Mouse (Mus musculus) forebrain, embryonic 14.5 days (tissue): ENCODE data around the gene Bak1. TPM values are rescaled to one million over a fixed set of nuclear protein-coding genes. Genes with fewer than 3 reads are reported as not detected.

ENCODE experiments used
- ATAC-seq: fragments of 200-750 bp; cut with Nextera tagmentation; 2 replicates; pipeline ENCODE4 v1.8.0; 2017; ENCODE audit warnings: mild to moderate bottlenecking, moderate library complexity
- DNase-seq: peaks from one replicate; pipeline ENCODE4 v3.0.0-alpha.2; 2015; ENCODE audit warnings: low spot score
- H3K27ac ChIP-seq: fragments of 300-500 bp; sonication (generic); 2 replicates; pipeline ENCODE4 v1.5.1; 2014; ENCODE audit warnings: low read depth, mild to moderate bottlenecking, control low read depth, low read length, moderate library complexity
- H3K27me3 ChIP-seq: fragments of 300-500 bp; sonication (generic); replicated peaks from 2 replicates; pipeline ENCODE4 v1.6.1; 2014; ENCODE audit warnings: low read length, control low read depth, mixed read lengths; ENCODE audit not compliant: control insufficient read depth, insufficient read depth
- H3K36me3 ChIP-seq: fragments of 300-500 bp; sonication (generic); 2 replicates; pipeline ENCODE4 v1.6.1; 2014; ENCODE audit warnings: low read length, control low read depth; ENCODE audit not compliant: control insufficient read depth, insufficient read depth
- H3K4me1 ChIP-seq: fragments of 300-500 bp; sonication (generic); 2 replicates; pipeline ENCODE4 v1.6.1; 2014; ENCODE audit warnings: antibody characterized with exemption, low read length, control low read depth; ENCODE audit not compliant: control insufficient read depth, insufficient read depth
- H3K4me2 ChIP-seq: fragments of 300-500 bp; sonication (generic); 2 replicates; pipeline ENCODE4 v1.6.1; 2014; ENCODE audit warnings: mild to moderate bottlenecking, control low read depth, low read length
- H3K4me3 ChIP-seq: fragments of 300-500 bp; sonication (generic); 2 replicates; pipeline ENCODE4 v1.5.1; 2014; ENCODE audit warnings: low read depth, low read length, control low read depth
- H3K9ac ChIP-seq: fragments of 300-500 bp; sonication (generic); 2 replicates; pipeline ENCODE4 v1.6.1; 2014; ENCODE audit warnings: mild to moderate bottlenecking, low read length, control low read depth, moderate library complexity
- H3K9me3 ChIP-seq: fragments of 300-500 bp; sonication (generic); replicated peaks from 2 replicates; pipeline ENCODE4 v1.6.1; 2016; ENCODE audit warnings: low read length, control low read depth, mixed read lengths; ENCODE audit not compliant: control insufficient read depth
- WGBS: fragments of 180-500 bp; shearing (Covaris S2); extraction: QIAGEN DNeasy Blood & Tissue Kit; methylation state at CpG from one replicate; pipeline ENCODE4 v1.1.7; 2014; 5-methylcytosine and 5-hydroxymethylcytosine counted together
- polyA plus RNA-seq: library from polyadenylated mRNA; unstranded; fragments of >200 nt; fragmentation: Nextera tagmentation; extraction: Ambion mirVana; gene quantifications from 2 replicates; pipeline ENCODE4 v1.2.1, GENCODE M21; 2014

Gene Bak1
- polyA plus RNA-seq, 1 experiment from 2014 or later = 7.6 TPM

DNA sequence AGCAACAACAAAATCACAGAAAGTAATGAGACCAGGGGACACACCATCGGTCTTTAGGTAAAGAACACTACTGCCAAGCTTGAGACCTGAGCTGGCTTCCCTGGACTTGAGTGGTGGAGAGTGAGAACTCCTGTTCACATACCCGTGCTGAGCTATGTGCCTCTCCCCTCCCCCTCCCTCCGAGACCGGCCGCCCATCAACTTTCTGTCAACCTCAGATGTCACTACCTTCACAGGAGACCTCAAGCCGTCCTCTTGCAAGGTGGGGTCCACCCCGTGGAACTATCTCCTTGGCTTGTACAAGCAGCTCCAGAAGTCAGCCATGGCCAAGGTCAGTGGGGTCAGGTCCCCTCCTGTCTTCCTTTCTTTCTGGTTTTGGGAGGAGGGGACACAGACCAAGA, 3.5 kb upstream of the Bak1 start:
- Histone ChIP-seq H3K4me2 (no peak overlapping the region), H3K27me3 (no peaks in the 10 kb centered on the region), H3K4me3 (no peak overlapping the region), H3K9ac (no peak overlapping the region), H3K36me3 (no peaks in the 10 kb centered on the region), H3K4me1 (peaks cover 4% of the 10 kb centered on the region; the same call in 1 of the 2 replicates), H3K9me3 (no peaks in the 10 kb centered on the region), H3K27ac (no peak overlapping the region)
- 60% methylated on average over 7 of the region's 7 CpGs for WGBS
- no peak for DNase-seq
- no peak for ATAC-seq

DNA sequence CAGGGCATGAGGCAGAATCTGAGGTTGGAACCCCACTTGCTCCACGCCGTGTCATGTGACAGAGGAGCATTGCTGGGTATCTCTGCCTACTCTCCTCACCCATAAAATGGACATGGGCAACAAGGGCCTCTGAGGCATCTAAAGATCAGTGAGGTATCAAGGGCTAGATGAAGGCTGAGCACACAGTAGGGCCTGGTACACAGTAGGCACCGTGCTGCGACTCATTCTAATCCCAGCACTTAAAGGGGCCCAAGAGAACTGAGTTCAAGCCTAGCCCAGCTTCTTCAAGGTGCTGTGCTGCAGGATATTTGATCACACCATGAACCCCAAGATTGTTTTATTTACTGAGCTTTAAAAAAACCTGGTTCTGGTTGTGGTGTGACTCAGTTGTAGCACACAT, 2.1 kb upstream of the Bak1 start:
- Histone ChIP-seq H3K4me1 (peaks cover 5% of the 10 kb centered on the region; the same call in 1 of the 2 replicates), H3K9ac (no peak overlapping the region), H3K27ac (no peak overlapping the region), H3K36me3 (no peaks in the 10 kb centered on the region), H3K4me2 (no peak overlapping the region), H3K27me3 (no peaks in the 10 kb centered on the region), H3K9me3 (no peaks in the 10 kb centered on the region), H3K4me3 (no peak overlapping the region)
- WGBS = 90% methylated on average over 4 of the region's 4 CpGs
- DNase-seq (no peak), ATAC-seq (no peak)

DNA sequence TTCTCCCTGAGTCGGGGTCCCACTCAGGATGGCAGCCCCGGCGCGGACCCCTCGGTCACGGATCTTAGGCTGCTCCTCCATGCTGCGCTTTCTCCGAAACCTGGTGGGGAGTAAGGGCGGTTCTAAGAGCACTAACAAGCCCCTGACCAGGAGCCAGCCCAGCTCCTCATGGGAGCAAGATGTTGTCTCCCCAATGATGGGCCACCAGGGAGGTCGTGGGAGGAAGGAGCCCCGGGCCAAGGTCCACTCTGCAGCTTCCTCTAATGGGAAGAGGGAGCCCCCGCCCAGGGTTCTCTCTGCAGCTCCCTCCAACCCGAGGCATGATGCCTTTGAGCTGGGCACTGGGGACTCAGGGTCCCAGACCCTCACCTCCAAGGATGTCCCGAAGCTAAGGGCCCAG, 622 bp upstream of the Bak1 start:
- H3K4me2 ChIP-seq = no peak overlapping the region
- 86% methylated on average over 14 of the region's 14 CpGs for WGBS
- H3K27me3 ChIP-seq = no peaks in the 10 kb centered on the region
- ATAC-seq = no peak
- H3K9ac ChIP-seq = no peak overlapping the region
- H3K36me3 ChIP-seq = 0 out of 2 replicates have a peak, but pooled peaks cover 5% of the 10 kb centered on the region
- DNase-seq = no peak
- H3K4me3 ChIP-seq = no peak overlapping the region
- H3K27ac ChIP-seq = no peak overlapping the region
- H3K9me3 ChIP-seq = no peaks in the 10 kb centered on the region
- peaks cover 5% of the 10 kb centered on the region; the same call in 1 of the 2 replicates for H3K4me1 ChIP-seq

DNA sequence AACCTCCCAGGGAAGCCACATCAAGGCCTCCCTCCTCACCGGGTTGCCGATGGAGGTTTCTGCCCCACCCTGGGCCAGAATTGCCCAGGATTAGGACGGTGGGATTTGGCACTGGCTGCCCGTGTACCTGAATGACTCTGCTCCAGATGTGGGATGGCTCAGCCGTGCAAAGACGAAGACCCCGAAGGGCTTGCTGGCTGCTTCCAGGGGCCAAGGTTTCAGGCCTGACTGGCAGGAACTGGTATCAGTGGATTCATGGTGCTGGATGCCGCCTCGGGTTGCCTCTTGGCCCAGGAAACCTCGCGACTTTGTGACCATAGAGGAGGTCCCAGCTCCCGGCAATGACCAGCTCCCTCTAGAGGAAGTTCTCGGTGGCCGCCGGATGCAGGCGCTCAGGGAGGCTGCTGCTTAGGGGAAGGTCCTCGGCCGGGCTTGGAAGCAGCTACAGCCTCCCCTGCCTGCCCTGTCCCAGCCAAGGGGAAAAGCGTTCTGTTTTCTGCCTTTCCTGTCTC, 469 bp downstream of the Bak1 start:
- DNase-seq = peak; percentile 88
- peak overlapping the region; percentile 58; the same call in 1 of the 2 replicates for H3K27ac ChIP-seq
- H3K9me3 ChIP-seq = no peaks in the 10 kb centered on the region
- ATAC-seq = peak; percentile 81
- H3K4me1 ChIP-seq = peaks cover 5% of the 10 kb centered on the region; the same call in 1 of the 2 replicates
- peak overlapping the region; percentile 63 for H3K4me3 ChIP-seq
- H3K4me2 ChIP-seq = peak overlapping the region; percentile 92
- H3K9ac ChIP-seq = peak overlapping the region; percentile 98
- no peaks in the 10 kb centered on the region for H3K27me3 ChIP-seq
- H3K36me3 ChIP-seq = peaks cover 11% of the 10 kb centered on the region
- WGBS = under 1% methylated on average over 17 of the region's 19 CpGs

DNA sequence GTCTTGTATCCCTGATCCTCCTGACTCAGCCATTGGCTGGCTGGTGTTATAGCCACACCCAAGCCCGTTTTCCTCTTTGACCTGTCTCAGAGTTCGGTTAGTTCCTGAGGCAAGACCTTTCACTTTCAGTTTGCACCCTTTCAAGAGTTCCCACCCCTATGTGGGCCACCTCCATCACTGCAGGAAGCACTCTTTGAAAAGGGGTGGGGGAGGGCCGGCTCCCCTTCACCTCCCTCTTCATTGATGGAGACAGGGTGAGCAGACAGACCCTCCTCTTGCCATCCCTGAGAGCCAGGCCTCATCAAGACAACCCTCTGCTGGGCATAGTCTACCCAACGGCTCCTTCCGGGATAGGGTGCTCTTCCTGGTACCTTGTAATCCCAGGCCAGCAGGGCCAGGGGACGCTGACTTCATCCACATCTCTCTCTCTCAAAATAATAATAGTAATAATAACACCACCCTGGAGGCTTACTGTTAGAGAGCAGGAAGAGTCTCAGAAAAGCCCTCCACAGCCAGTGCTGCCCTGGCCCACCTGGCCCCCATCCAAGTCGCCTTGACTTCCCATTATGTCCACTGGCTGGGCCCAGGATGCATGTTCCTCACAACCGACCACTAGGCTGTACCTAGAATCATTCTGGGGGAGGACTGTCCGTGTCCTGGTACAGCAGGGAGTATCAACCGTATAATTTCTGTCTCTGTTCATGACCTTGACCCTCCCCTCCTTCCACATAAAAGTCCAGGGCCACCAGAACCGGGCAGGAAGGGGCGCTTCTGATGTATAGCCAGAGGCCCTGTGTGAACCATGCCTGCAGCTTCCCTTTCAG, 1.1 kb downstream of the Bak1 start:
- H3K4me1 ChIP-seq = peaks cover 5% of the 10 kb centered on the region; the same call in 1 of the 2 replicates
- H3K27ac ChIP-seq = 0 out of 2 replicates have a peak overlapping the region, but pooled peaks have one; percentile 58
- no peaks in the 10 kb centered on the region for H3K27me3 ChIP-seq
- H3K4me3 ChIP-seq = peak overlapping the region; percentile 63
- peaks cover 15% of the 10 kb centered on the region for H3K36me3 ChIP-seq
- no peaks in the 10 kb centered on the region for H3K9me3 ChIP-seq
- H3K9ac ChIP-seq = peak overlapping the region; percentile 98
- WGBS = 39% methylated on average over 12 of the region's 12 CpGs
- no peak for DNase-seq
- ATAC-seq = peak; percentile 27
- H3K4me2 ChIP-seq = peak overlapping the region; percentile 92

DNA sequence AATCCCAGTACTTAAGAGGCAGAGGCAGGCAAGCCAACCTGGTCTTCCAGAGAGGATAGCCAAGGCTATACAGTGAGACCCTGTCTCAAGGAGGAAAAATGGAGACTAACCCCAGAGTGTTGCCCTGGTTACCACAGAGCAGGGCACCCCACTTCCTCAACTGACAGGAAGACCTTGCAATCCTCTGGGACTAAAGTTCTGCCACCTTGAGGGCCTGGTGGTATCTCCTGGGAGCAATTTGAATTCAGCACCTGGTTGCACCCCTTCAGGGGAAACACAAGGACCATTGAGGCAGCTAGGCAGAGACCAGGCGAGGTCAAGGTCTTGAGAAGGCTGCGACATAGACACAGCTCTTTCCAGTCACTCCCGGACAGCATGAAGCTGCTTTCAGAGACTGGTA, 2.9 kb downstream of the Bak1 start:
- DNase-seq (no peak), ATAC-seq (no peak)
- peaks cover 5% of the 10 kb centered on the region; the same call in 1 of the 2 replicates for H3K4me1 ChIP-seq
- H3K4me2 ChIP-seq = no peak overlapping the region
- no peaks in the 10 kb centered on the region for H3K27me3 ChIP-seq
- H3K9ac ChIP-seq = no peak overlapping the region
- H3K9me3 ChIP-seq = no peaks in the 10 kb centered on the region
- no peak overlapping the region for H3K27ac ChIP-seq
- H3K36me3 ChIP-seq = peaks cover 32% of the 10 kb centered on the region
- 94% methylated on average over 3 of the region's 3 CpGs for whole genome bisulfite sequencing
- H3K4me3 ChIP-seq = no peak overlapping the region

DNA sequence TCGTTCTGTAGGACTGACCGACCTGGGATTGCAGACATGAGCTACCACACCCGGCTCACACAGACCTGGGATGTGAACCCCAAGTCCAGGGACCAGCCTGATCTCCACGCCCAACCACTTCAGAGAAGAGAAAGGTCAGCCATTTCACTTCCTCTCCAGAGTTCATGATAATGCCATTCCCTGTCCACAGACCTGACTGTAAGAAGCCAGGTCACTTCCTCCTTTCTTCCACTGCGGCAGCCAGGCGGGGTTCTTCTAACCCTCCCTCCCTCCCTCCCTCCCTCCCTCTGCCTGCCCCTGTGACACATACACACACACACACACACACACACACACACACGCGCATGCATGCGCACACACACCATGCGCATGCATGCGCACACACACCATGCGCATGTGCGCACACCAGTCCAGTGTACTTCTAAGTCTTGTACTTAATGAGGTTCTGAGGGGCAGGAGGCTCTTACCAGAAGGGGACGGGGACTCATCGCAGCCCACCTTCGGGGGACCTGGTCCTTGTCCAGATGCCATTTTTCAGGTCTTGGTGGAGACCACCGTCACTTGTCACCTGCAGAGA, 3.4 kb downstream of the Bak1 start:
- DNase-seq = no peak
- no peak overlapping the region for H3K4me3 ChIP-seq
- peaks cover 38% of the 10 kb centered on the region for H3K36me3 ChIP-seq
- no peaks in the 10 kb centered on the region for H3K9me3 ChIP-seq
- peaks cover 5% of the 10 kb centered on the region; the same call in 1 of the 2 replicates for H3K4me1 ChIP-seq
- 95% methylated on average over 17 of the region's 17 CpGs for WGBS
- no peak overlapping the region for H3K4me2 ChIP-seq
- H3K27ac ChIP-seq = no peak overlapping the region
- no peak overlapping the region for H3K9ac ChIP-seq
- ATAC-seq = no peak
- H3K27me3 ChIP-seq = no peaks in the 10 kb centered on the region

DNA sequence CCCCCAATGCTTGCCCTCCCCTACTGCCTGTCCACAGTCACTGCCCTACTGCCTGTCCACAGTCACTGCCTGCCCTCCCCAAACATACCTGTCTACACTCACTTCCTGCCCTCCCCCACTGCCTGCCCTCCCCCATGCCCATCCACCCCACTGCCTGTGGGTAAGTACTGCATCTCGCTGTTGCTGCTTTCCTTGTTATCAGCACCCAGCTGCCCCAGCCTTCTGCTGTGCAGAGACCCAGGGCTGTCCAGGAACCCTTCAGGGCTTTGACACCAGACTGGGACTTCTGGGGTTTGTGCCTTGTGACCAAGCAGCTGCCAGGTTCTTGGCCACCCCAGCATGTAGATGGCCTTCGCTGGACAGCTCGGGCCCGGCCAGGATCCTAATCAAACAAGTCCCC, 5.5 kb downstream of the Bak1 start:
- Histone ChIP-seq H3K4me2 (no peak overlapping the region), H3K4me1 (peaks cover 5% of the 10 kb centered on the region), H3K27ac (no peak overlapping the region), H3K9me3 (no peaks in the 10 kb centered on the region), H3K27me3 (no peaks in the 10 kb centered on the region), H3K4me3 (no peak overlapping the region), H3K36me3 (peaks cover 44% of the 10 kb centered on the region), H3K9ac (no peak overlapping the region)
- WGBS = 87% methylated on average over 4 of the region's 4 CpGs
- DNase-seq (no peak), ATAC-seq (no peak)

DNA sequence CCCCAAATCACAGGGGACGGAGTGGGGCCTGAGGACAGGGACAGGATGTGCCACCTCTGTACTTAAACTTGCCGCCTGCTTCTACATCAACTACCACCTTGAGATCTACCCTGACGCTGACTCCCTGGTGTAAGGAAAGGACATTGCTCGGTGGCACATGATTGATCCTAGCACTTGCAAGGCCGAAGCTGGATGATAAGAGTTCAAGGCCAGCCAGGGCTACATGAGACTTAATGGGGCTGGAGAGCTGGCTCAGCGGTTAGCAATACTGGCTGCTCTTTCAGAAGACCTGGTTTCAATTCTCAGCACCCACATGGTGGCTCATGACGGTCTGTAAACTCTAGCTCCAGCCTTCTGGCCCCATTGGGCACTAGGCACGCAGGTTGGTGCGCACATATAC, 7.1 kb downstream of the Bak1 start:
- H3K4me1 ChIP-seq = peaks cover 2% of the 10 kb centered on the region
- H3K4me2 ChIP-seq = no peak overlapping the region
- H3K36me3 ChIP-seq = peaks cover 44% of the 10 kb centered on the region
- ATAC-seq = no peak
- no peaks in the 10 kb centered on the region for H3K27me3 ChIP-seq
- H3K9me3 ChIP-seq = no peaks in the 10 kb centered on the region
- WGBS = 94% methylated on average over 9 of the region's 9 CpGs
- no peak overlapping the region for H3K9ac ChIP-seq
- DNase-seq = no peak
- no peak overlapping the region for H3K4me3 ChIP-seq
- no peak overlapping the region for H3K27ac ChIP-seq
